Mouse (Mus musculus): ENCODE data around the gene Fam205a1. TPM values are rescaled to one million over a fixed set of nuclear protein-coding genes. Genes with fewer than 3 reads are reported as not detected.
"Not testable (repeated sequence)": the region's sequence is repeated elsewhere in the genome, so short reads cannot be mapped to it uniquely, and the experiment has no call there.

The Fam205a1 gene
- polyA plus RNA-seq, 1 experiment, result 0.05 TPM

GRCm38 (mm10) chr4:42872151-42872550 is 18.5 kb upstream of the Fam205a1 start:
- WGBS, result 94% methylated on average over 7 of the region's 7 CpGs
- Histone ChIP-seq H3K27me3 (replicated peaks; ENCODE audit: control insufficient read depth, insufficient read depth, low read length) (no peaks in the 10 kb centered on the region), H3K27ac (ENCODE audit: insufficient read depth, low read depth, low read length) (no peak overlapping the region), H3K4me1 (ENCODE audit: control insufficient read depth, insufficient read depth, low read length) (no peaks in the 10 kb centered on the region), H3K4me3 (ENCODE audit: insufficient read depth, low read depth, low read length) (no peak overlapping the region), H3K36me3 (ENCODE audit: control insufficient read depth, insufficient read depth, low read length) (no peaks in the 10 kb centered on the region)
- TF ChIP-seq CTCF (conservative IDR thresholded peaks at IDR 0.05; ENCODE audit: insufficient read depth, insufficient read length, low read depth, low read length) (no peak), POLR2A (IDR thresholded peaks at IDR 0.05; ENCODE audit: low read depth, low read length) (no peak)
- DNase-seq, result no peak

- H3K27me3 ChIP-seq (replicated peaks; ENCODE audit: control insufficient read depth, insufficient read depth, low read length), result no peaks in the 10 kb centered on the region
- no peak for TF ChIP-seq POLR2A (IDR thresholded peaks at IDR 0.05; ENCODE audit: low read depth, low read length)
- TF ChIP-seq CTCF (conservative IDR thresholded peaks at IDR 0.05; ENCODE audit: insufficient read depth, insufficient read length, low read depth, low read length), result no peak
- H3K27ac ChIP-seq (ENCODE audit: insufficient read depth, low read depth, low read length), result no peak overlapping the region
- no peaks in the 10 kb centered on the region for H3K4me1 ChIP-seq (ENCODE audit: control insufficient read depth, insufficient read depth, low read length)
- H3K4me3 ChIP-seq (ENCODE audit: insufficient read depth, low read depth, low read length), result no peak overlapping the region
- DNase-seq, result peak; percentile 10
- no peaks in the 10 kb centered on the region for H3K36me3 ChIP-seq (ENCODE audit: control insufficient read depth, insufficient read depth, low read length)
- 76% methylated on average over 5 of the region's 5 CpGs for WGBS
These were observed 17.1 kb upstream of the Fam205a1 start for GRCm38 (mm10) chr4:42870748-42871147.

- Histone ChIP-seq H3K36me3 (ENCODE audit: control insufficient read depth, insufficient read depth, low read length) (no peaks in the 10 kb centered on the region), H3K27me3 (replicated peaks; ENCODE audit: control insufficient read depth, insufficient read depth, low read length) (no peaks in the 10 kb centered on the region), H3K4me3 (ENCODE audit: insufficient read depth, low read depth, low read length) (no peak overlapping the region), H3K4me1 (ENCODE audit: control insufficient read depth, insufficient read depth, low read length) (no peaks in the 10 kb centered on the region), H3K27ac (ENCODE audit: insufficient read depth, low read depth, low read length) (no peak overlapping the region)
- no peak for DNase-seq
- WGBS, result 91% methylated on average over 5 of the region's 5 CpGs
- TF ChIP-seq POLR2A (IDR thresholded peaks at IDR 0.05; ENCODE audit: low read depth, low read length), result no peak
- no peak for TF ChIP-seq CTCF (conservative IDR thresholded peaks at IDR 0.05; ENCODE audit: insufficient read depth, insufficient read length, low read depth, low read length)
These were observed 14.5 kb upstream of the Fam205a1 start for GRCm38 (mm10) chr4:42868193-42868592.

GRCm38 (mm10) chr4:42867390-42867789 is 13.7 kb upstream of the Fam205a1 start:
- Histone ChIP-seq H3K27me3 (replicated peaks; ENCODE audit: control insufficient read depth, insufficient read depth, low read length) (no peaks in the 10 kb centered on the region), H3K4me1 (ENCODE audit: control insufficient read depth, insufficient read depth, low read length) (no peaks in the 10 kb centered on the region), H3K4me3 (ENCODE audit: insufficient read depth, low read depth, low read length) (no peak overlapping the region), H3K27ac (ENCODE audit: insufficient read depth, low read depth, low read length) (no peak overlapping the region), H3K36me3 (ENCODE audit: control insufficient read depth, insufficient read depth, low read length) (no peaks in the 10 kb centered on the region)
- DNase-seq, result no peak
- 59% methylated on average over 3 of the region's 3 CpGs for WGBS
- TF ChIP-seq CTCF (conservative IDR thresholded peaks at IDR 0.05; ENCODE audit: insufficient read depth, insufficient read length, low read depth, low read length) (no peak), POLR2A (IDR thresholded peaks at IDR 0.05; ENCODE audit: low read depth, low read length) (no peak)

- 84% methylated on average over 5 of the region's 5 CpGs for WGBS
- H3K4me1 ChIP-seq (ENCODE audit: control insufficient read depth, insufficient read depth, low read length); H3K27ac ChIP-seq (ENCODE audit: insufficient read depth, low read depth, low read length); DNase-seq; H3K36me3 ChIP-seq (ENCODE audit: control insufficient read depth, insufficient read depth, low read length); H3K27me3 ChIP-seq (replicated peaks; ENCODE audit: control insufficient read depth, insufficient read depth, low read length); H3K4me3 ChIP-seq (ENCODE audit: insufficient read depth, low read depth, low read length): not testable (repeated sequence)
These were observed 9.8 kb upstream of the Fam205a1 start for GRCm38 (mm10) chr4:42863487-42863886.

GRCm38 (mm10) chr4:42860483-42860882 is 6.8 kb upstream of the Fam205a1 start:
- not testable (repeated sequence) for H3K27me3 ChIP-seq (replicated peaks; ENCODE audit: control insufficient read depth, insufficient read depth, low read length); H3K27ac ChIP-seq (ENCODE audit: insufficient read depth, low read depth, low read length); H3K4me3 ChIP-seq (ENCODE audit: insufficient read depth, low read depth, low read length); H3K36me3 ChIP-seq (ENCODE audit: control insufficient read depth, insufficient read depth, low read length); DNase-seq; H3K4me1 ChIP-seq (ENCODE audit: control insufficient read depth, insufficient read depth, low read length)
- 80% methylated on average over 9 of the region's 9 CpGs for WGBS

- not testable (repeated sequence) for H3K27me3 ChIP-seq (replicated peaks; ENCODE audit: control insufficient read depth, insufficient read depth, low read length); DNase-seq; H3K4me1 ChIP-seq (ENCODE audit: control insufficient read depth, insufficient read depth, low read length); H3K4me3 ChIP-seq (ENCODE audit: insufficient read depth, low read depth, low read length); H3K36me3 ChIP-seq (ENCODE audit: control insufficient read depth, insufficient read depth, low read length); H3K27ac ChIP-seq (ENCODE audit: insufficient read depth, low read depth, low read length)
- WGBS, result 81% methylated on average over 1 of the region's 1 CpGs
These were observed 3.0 kb upstream of the Fam205a1 start, which contains the start of gene Gm12394 for GRCm38 (mm10) chr4:42856671-42857070. Gm12394 (minus strand) TSS chr4:42856771.

Other genes with a start within 250 kb of the Fam205a1 start
- gene Gm10591, start 241.7 kb downstream of the Fam205a1 start, polyA plus RNA-seq (2012; rRNA removed), result 2.0 TPM in 1 of 2 replicates, not detected in the other
- gene Gm2564, start 224.2 kb downstream of the Fam205a1 start, polyA plus RNA-seq (2012; rRNA removed), result 6.3 and 10.6 TPM in 2 replicates
- gene Ccl27b, start 198.6 kb downstream of the Fam205a1 start, polyA plus RNA-seq (2012; rRNA removed), result not detected in 2 replicates
- gene Il11ra2, start 192.0 kb downstream of the Fam205a1 start, polyA plus RNA-seq (2012; rRNA removed), result 0.19 TPM in 1 of 2 replicates, not detected in the other
- 0.14 and 0.35 TPM in 2 replicates for gene 4930578G10Rik, start 118.3 kb downstream of the Fam205a1 start, polyA plus RNA-seq (2012; rRNA removed)
- gene Ccl19, start 97.3 kb downstream of the Fam205a1 start, polyA plus RNA-seq (2012; rRNA removed), result 20.4 and 41.3 TPM in 2 replicates
- 19.8 and 66.9 TPM in 2 replicates for gene Ccl21a, start 79.9 kb downstream of the Fam205a1 start, polyA plus RNA-seq (2012; rRNA removed)
- not detected in 2 replicates for gene Gm12394, start 2.9 kb upstream of the Fam205a1 start, polyA plus RNA-seq (2012; rRNA removed)
- not detected in 2 replicates for gene Fam205c, start 20.3 kb upstream of the Fam205a1 start, polyA plus RNA-seq (2012; rRNA removed)
- 1.1 TPM in 2 replicates for gene Phf24, start 62.8 kb upstream of the Fam205a1 start, polyA plus RNA-seq (2012; rRNA removed)
- 6.5 and 8.1 TPM in 2 replicates for gene Dnajb5, start 95.9 kb upstream of the Fam205a1 start, polyA plus RNA-seq (2012; rRNA removed)
- not detected in 2 replicates for gene 1700022I11Rik, start 115.7 kb upstream of the Fam205a1 start, polyA plus RNA-seq (2012; rRNA removed)
- 112 and 130 TPM in 2 replicates for gene Vcp, start 146.6 kb upstream of the Fam205a1 start, polyA plus RNA-seq (2012; rRNA removed)
- 6.8 and 7.1 TPM in 2 replicates for gene Fancg, start 156.6 kb upstream of the Fam205a1 start, polyA plus RNA-seq (2012; rRNA removed)
- 24.6 and 28.4 TPM in 2 replicates for gene Pigo, start 171.9 kb upstream of the Fam205a1 start, polyA plus RNA-seq (2012; rRNA removed)
- 103 and 118 TPM in 2 replicates for gene Stoml2, start 177.8 kb upstream of the Fam205a1 start, polyA plus RNA-seq (2012; rRNA removed)
- 14.4 and 15.6 TPM in 2 replicates for gene Fam214b, start 192.3 kb upstream of the Fam205a1 start, polyA plus RNA-seq (2012; rRNA removed)
- 5.0 and 5.5 TPM in 2 replicates for gene Unc13b, start 205.1 kb upstream of the Fam205a1 start, polyA plus RNA-seq (2012; rRNA removed)

All from kidney, adult 2 months (tissue).